Mouse (Mus musculus): ENCODE data around the gene Il5ra. TPM values are rescaled to one million over a fixed set of nuclear protein-coding genes. Genes with fewer than 3 reads are reported as not detected.

Gene Il5ra
- polyA plus RNA-seq, 1 experiment from 2014 or later: not detected

- H3K9me3 ChIP-seq (ENCODE audit: control insufficient read depth, low read length): no peaks in the 10 kb centered on the region
- no peaks in the 10 kb centered on the region for H3K36me3 ChIP-seq (ENCODE audit: control insufficient read depth, insufficient read depth, low read length)
- WGBS: 8% methylated on average over 35 of the region's 35 CpGs
- peak within 1 kb of the TSS; percentile 54; the same call in 1 of the 2 replicates for H3K27ac ChIP-seq (ENCODE audit: low read length)
- peak within 1 kb of the TSS; percentile 76 for H3K9ac ChIP-seq (ENCODE audit: low read depth, low read length)
- H3K4me2 ChIP-seq (ENCODE audit: low read depth, low read length): peak within 1 kb of the TSS; percentile 87
- ATAC-seq: peak; percentile 100
- H3K4me3 ChIP-seq (ENCODE audit: low read length): peak within 1 kb of the TSS; percentile 89
- no peaks in the 10 kb centered on the region for H3K27me3 ChIP-seq (replicated peaks; ENCODE audit: control insufficient read depth, insufficient read depth, low read length)
- peaks cover 13% of the 10 kb centered on the region for H3K4me1 ChIP-seq (ENCODE audit: control insufficient read depth, insufficient read depth, low read length)
Measured at GRCm38 (mm10) chr6:106768640-106769289, 19.9 kb upstream of the Il5ra start, which contains the start of gene Trnt1. Trnt1 (plus strand) TSS chr6:106769120.

DNA sequence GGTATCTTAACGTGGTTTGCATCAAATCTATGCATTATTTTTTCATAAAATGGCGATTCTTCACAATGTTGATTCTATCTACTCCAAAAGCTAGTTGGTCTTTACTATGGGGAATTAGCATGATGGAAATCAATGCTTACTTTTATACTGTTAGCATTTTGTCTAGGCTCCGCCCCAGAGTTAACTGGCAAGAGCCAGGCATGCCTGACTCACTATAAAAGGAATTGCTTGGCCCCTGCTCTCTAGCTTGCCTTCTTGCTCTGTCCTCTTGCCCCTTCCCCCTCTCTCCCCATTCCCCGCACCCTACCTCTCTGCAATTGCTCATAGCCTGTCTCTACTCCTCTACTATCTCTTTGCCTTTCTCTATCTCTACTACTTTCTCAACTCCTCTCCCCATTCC lies 17.9 kb upstream of the Il5ra start:
- H3K27ac ChIP-seq (ENCODE audit: low read length): no peak overlapping the region
- no peaks in the 10 kb centered on the region for H3K36me3 ChIP-seq (ENCODE audit: control insufficient read depth, insufficient read depth, low read length)
- no peak overlapping the region for H3K4me2 ChIP-seq (ENCODE audit: low read depth, low read length)
- H3K4me3 ChIP-seq (ENCODE audit: low read length): no peak overlapping the region
- no peaks in the 10 kb centered on the region for H3K27me3 ChIP-seq (replicated peaks; ENCODE audit: control insufficient read depth, insufficient read depth, low read length)
- H3K4me1 ChIP-seq (ENCODE audit: control insufficient read depth, insufficient read depth, low read length): peaks cover 13% of the 10 kb centered on the region
- 73% methylated on average over 4 of the region's 4 CpGs for WGBS
- no peak overlapping the region for H3K9ac ChIP-seq (ENCODE audit: low read depth, low read length)
- no peaks in the 10 kb centered on the region for H3K9me3 ChIP-seq (ENCODE audit: control insufficient read depth, low read length)
- ATAC-seq: no peak

DNA sequence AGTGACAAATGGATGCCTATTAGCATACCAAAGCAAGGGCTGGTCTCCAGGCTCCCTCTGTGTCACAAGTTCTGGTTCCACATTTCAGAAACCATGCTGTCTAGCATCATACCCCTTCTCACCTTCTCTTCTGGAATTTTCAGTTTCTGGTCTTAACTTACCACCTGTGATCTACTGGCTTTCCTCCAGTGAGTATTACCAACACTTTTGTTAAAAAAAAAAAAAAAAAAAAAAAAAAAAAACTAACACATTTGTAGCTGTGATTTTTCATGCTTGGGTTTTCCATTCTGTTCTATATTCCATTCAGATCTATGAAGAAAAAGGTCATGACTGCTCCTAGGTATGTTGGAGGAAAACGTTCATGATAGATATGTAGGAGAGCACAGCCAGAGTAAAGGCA lies 17.1 kb upstream of the Il5ra start:
- 81% methylated on average over 1 of the region's 1 CpGs for WGBS
- no peaks in the 10 kb centered on the region for H3K9me3 ChIP-seq (ENCODE audit: control insufficient read depth, low read length)
- no peak overlapping the region for H3K9ac ChIP-seq (ENCODE audit: low read depth, low read length)
- no peak overlapping the region for H3K4me3 ChIP-seq (ENCODE audit: low read length)
- no peak for ATAC-seq
- no peak overlapping the region for H3K27ac ChIP-seq (ENCODE audit: low read length)
- peaks cover 13% of the 10 kb centered on the region for H3K4me1 ChIP-seq (ENCODE audit: control insufficient read depth, insufficient read depth, low read length)
- no peaks in the 10 kb centered on the region for H3K36me3 ChIP-seq (ENCODE audit: control insufficient read depth, insufficient read depth, low read length)
- H3K4me2 ChIP-seq (ENCODE audit: low read depth, low read length): no peak overlapping the region
- no peaks in the 10 kb centered on the region for H3K27me3 ChIP-seq (replicated peaks; ENCODE audit: control insufficient read depth, insufficient read depth, low read length)

- no peak overlapping the region for H3K4me2 ChIP-seq (ENCODE audit: low read depth, low read length)
- no peak for ATAC-seq
- no peak overlapping the region for H3K27ac ChIP-seq (ENCODE audit: low read length)
- H3K27me3 ChIP-seq (replicated peaks; ENCODE audit: control insufficient read depth, insufficient read depth, low read length): no peaks in the 10 kb centered on the region
- H3K4me3 ChIP-seq (ENCODE audit: low read length): no peak overlapping the region
- WGBS: 62% methylated on average over 1 of the region's 1 CpGs
- no peaks in the 10 kb centered on the region for H3K9me3 ChIP-seq (ENCODE audit: control insufficient read depth, low read length)
- no peaks in the 10 kb centered on the region for H3K4me1 ChIP-seq (ENCODE audit: control insufficient read depth, insufficient read depth, low read length)
- H3K36me3 ChIP-seq (ENCODE audit: control insufficient read depth, insufficient read depth, low read length): no peaks in the 10 kb centered on the region
- H3K9ac ChIP-seq (ENCODE audit: low read depth, low read length): no peak overlapping the region
Measured at GRCm38 (mm10) chr6:106761486-106761885, 12.6 kb upstream of the Il5ra start.

DNA sequence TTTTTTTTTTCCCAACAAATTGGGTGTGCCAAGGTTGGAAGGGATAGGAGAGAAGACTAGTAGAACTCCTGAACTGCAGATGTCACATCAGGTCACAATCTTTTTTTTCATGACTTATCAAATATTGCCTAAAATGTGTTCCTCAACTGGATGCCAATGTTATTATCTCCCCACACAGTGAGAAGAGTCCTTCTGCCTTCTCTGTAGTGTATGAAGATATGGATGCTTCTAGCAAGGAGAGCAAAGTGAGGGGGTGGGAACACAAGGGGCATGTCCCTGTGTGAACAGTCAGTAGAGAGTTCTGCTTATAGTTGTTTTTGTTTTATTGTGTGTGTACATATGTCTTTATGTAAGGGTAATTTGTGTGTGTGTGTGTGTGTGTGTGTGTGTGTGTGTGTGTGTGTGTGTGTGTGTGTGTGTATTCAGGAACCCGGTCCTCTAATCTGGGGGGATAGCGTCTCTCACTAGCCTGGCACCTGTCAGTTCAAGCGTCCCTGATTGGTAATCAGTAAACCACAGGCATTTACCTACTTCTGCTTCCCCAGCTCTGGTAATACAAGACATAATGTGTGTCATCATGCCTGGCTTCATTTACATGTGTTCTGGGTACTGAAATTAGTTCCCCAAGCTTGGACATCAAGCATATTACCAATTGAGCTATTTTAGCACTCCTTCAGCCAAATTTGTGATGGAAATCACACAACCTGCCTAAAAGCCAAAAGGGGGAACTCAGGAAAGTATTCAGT lies 11.8 kb upstream of the Il5ra start:
- no peaks in the 10 kb centered on the region for H3K36me3 ChIP-seq (ENCODE audit: control insufficient read depth, insufficient read depth, low read length)
- no peak overlapping the region for H3K4me3 ChIP-seq (ENCODE audit: low read length)
- no peak for ATAC-seq
- no peaks in the 10 kb centered on the region for H3K27me3 ChIP-seq (replicated peaks; ENCODE audit: control insufficient read depth, insufficient read depth, low read length)
- WGBS: 71% methylated on average over 3 of the region's 3 CpGs
- no peak overlapping the region for H3K4me2 ChIP-seq (ENCODE audit: low read depth, low read length)
- no peaks in the 10 kb centered on the region for H3K4me1 ChIP-seq (ENCODE audit: control insufficient read depth, insufficient read depth, low read length)
- H3K9me3 ChIP-seq (ENCODE audit: control insufficient read depth, low read length): no peaks in the 10 kb centered on the region
- H3K27ac ChIP-seq (ENCODE audit: low read length): no peak overlapping the region
- no peak overlapping the region for H3K9ac ChIP-seq (ENCODE audit: low read depth, low read length)

DNA sequence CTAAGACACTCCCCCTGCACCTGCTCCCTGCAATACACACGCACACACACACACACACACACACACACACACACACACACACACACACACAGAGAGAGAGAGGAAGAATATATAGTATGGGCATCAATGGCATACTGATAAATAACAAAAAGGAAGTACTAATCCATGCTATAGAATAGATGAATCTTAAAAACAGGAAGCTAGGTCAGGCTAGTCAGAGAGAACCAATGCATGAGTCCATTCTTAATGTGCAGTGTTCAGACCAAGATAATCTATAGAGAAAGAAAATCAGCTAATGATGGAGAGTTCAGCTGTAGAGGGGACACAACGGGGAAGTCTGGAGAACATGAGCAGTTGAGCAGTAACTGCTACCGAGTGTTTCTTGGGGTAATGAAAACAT lies 9.5 kb upstream of the Il5ra start:
- no peak overlapping the region for H3K9ac ChIP-seq (ENCODE audit: low read depth, low read length)
- H3K27ac ChIP-seq (ENCODE audit: low read length): no peak overlapping the region
- no peaks in the 10 kb centered on the region for H3K27me3 ChIP-seq (replicated peaks; ENCODE audit: control insufficient read depth, insufficient read depth, low read length)
- H3K4me3 ChIP-seq (ENCODE audit: low read length): no peak overlapping the region
- ATAC-seq: no peak
- H3K36me3 ChIP-seq (ENCODE audit: control insufficient read depth, insufficient read depth, low read length): no peaks in the 10 kb centered on the region
- H3K4me1 ChIP-seq (ENCODE audit: control insufficient read depth, insufficient read depth, low read length): no peaks in the 10 kb centered on the region
- 83% methylated on average over 3 of the region's 3 CpGs for WGBS
- H3K9me3 ChIP-seq (ENCODE audit: control insufficient read depth, low read length): no peaks in the 10 kb centered on the region
- H3K4me2 ChIP-seq (ENCODE audit: low read depth, low read length): no peak overlapping the region

DNA sequence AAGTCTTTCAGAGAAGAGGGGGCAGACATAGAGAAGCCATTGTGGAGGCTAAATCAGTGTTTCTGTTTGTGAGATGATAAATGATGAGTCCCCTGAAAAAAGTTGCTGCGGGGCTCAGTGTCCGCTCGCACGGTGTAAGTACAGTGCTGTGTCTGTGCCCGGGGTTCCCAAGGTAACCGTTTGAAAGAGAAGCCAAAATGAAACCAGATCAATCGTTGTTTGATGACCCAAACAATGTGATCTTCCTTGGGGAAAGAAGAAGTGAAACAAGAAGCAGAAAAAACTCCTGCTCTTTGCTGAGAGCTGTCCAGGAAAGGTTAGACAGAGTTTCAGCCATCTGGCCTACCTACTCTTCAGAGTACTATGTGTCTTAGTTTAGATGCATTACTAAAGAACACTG lies 1.5 kb upstream of the Il5ra start:
- Histone ChIP-seq H3K27ac (ENCODE audit: low read length) (no peak overlapping the region), H3K9ac (ENCODE audit: low read depth, low read length) (no peak overlapping the region), H3K9me3 (ENCODE audit: control insufficient read depth, low read length) (no peaks in the 10 kb centered on the region), H3K36me3 (ENCODE audit: control insufficient read depth, insufficient read depth, low read length) (no peaks in the 10 kb centered on the region), H3K27me3 (replicated peaks; ENCODE audit: control insufficient read depth, insufficient read depth, low read length) (no peaks in the 10 kb centered on the region), H3K4me3 (ENCODE audit: low read length) (no peak overlapping the region), H3K4me1 (ENCODE audit: control insufficient read depth, insufficient read depth, low read length) (no peaks in the 10 kb centered on the region), H3K4me2 (ENCODE audit: low read depth, low read length) (no peak overlapping the region)
- no peak for ATAC-seq
- 81% methylated on average over 7 of the region's 7 CpGs for WGBS

GRCm38 (mm10) chr6:106747804-106748203 lies 1.0 kb downstream of the Il5ra start:
- H3K27me3 ChIP-seq (replicated peaks; ENCODE audit: control insufficient read depth, insufficient read depth, low read length): no peaks in the 10 kb centered on the region
- no peaks in the 10 kb centered on the region for H3K36me3 ChIP-seq (ENCODE audit: control insufficient read depth, insufficient read depth, low read length)
- H3K27ac ChIP-seq (ENCODE audit: low read length): no peak overlapping the region
- no peak overlapping the region for H3K4me2 ChIP-seq (ENCODE audit: low read depth, low read length)
- H3K9me3 ChIP-seq (ENCODE audit: control insufficient read depth, low read length): no peaks in the 10 kb centered on the region
- H3K4me3 ChIP-seq (ENCODE audit: low read length): no peak overlapping the region
- WGBS: 75% methylated on average over 3 of the region's 3 CpGs
- no peaks in the 10 kb centered on the region for H3K4me1 ChIP-seq (ENCODE audit: control insufficient read depth, insufficient read depth, low read length)
- H3K9ac ChIP-seq (ENCODE audit: low read depth, low read length): no peak overlapping the region
- ATAC-seq: no peak

- 95% methylated on average over 5 of the region's 5 CpGs for WGBS
- ATAC-seq: no peak
- no peak overlapping the region for H3K27ac ChIP-seq (ENCODE audit: low read length)
- H3K4me2 ChIP-seq (ENCODE audit: low read depth, low read length): no peak overlapping the region
- H3K4me1 ChIP-seq (ENCODE audit: control insufficient read depth, insufficient read depth, low read length): no peaks in the 10 kb centered on the region
- H3K4me3 ChIP-seq (ENCODE audit: low read length): no peak overlapping the region
- H3K9me3 ChIP-seq (ENCODE audit: control insufficient read depth, low read length): no peaks in the 10 kb centered on the region
- H3K27me3 ChIP-seq (replicated peaks; ENCODE audit: control insufficient read depth, insufficient read depth, low read length): no peaks in the 10 kb centered on the region
- no peak overlapping the region for H3K9ac ChIP-seq (ENCODE audit: low read depth, low read length)
- no peaks in the 10 kb centered on the region for H3K36me3 ChIP-seq (ENCODE audit: control insufficient read depth, insufficient read depth, low read length)
Measured at GRCm38 (mm10) chr6:106747251-106747650, 1.6 kb downstream of the Il5ra start.

Data from intestine, embryonic 16.5 days (tissue).